Mouse (Mus musculus) right cerebral cortex, postnatal 36 days (tissue): ENCODE data around the gene Ighmbp2.
"Not testable (repeated sequence)": the region's sequence is repeated elsewhere in the genome, so short reads cannot be mapped to it uniquely, and the experiment has no call there.

ENCODE experiments used
- DNase-seq, 2 experiments: peaks; one replicate each; pipeline ENCODE4 v3.0.0; 2022; ENCODE audit warnings: low spot score in 2 of 2, mixed read lengths in 1 of 2

Ighmbp2 gene

DNA sequence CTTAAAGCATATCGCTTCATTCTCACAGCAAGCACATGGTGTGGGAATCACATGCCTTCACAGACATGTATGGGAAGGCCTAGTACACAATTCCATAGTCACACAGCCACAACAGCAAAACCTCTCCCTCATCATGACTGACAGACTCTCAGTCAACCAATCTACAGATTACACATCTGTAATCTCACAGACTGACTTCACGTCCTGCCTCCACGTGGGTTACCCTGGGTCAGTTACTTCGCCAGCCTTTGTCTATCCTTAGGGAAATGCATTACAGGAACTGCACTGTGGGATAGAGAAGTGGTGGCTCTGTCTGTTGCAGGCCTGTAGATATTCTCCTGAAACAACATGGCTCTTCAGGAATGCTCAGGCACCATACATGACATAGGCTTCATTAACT lies 931 bp downstream of the Ighmbp2 start:
- DNase-seq, result no peak

- DNase-seq, result no peak
These were observed 7.0 kb downstream of the Ighmbp2 start for GRCm38 (mm10) chr19:3275744-3276365.

GRCm38 (mm10) chr19:3273331-3273730 lies 9.5 kb downstream of the Ighmbp2 start:
- no peak for DNase-seq

DNA sequence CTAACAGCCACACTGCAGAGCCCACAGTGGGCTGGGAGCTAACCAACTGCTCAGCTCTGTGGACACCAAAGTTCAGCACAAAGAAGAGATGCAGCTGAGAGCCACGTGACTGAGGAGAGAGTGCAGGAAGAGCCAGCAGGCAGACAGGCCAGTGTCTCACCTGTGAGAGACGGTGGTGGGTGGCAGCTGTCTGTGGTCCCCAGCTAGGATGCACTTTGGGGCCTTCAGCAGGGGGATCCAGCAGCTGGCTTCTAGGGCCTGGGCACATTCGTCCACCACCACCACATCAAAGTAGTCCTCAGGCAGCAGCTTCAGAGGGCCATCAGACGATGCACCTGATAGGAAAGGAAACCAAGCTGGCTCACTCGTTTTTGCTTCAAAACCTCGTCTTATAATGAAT lies 11.5 kb downstream of the Ighmbp2 start:
- DNase-seq, result no peak

DNA sequence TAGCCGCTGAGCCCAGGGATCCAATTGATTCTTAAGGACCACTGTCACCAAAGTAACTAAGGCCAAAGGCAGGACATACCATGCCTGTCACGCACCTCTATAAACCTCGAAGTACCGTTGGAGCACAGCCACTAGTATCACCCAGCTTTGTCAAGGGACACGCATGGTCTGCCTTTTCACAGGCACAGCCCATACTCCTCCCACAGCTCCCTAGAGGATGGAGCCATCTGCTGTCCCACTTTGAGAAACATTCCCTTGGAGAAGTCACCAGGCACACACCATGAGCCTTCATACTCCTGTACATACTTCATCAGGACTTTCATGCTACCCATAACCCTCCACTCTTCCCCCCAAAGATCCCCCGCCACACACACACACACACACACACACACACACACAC lies 13.0 kb downstream of the Ighmbp2 start:
- peak in 1 of 2 experiments; percentile 34 for DNase-seq

GRCm38 (mm10) chr19:3269279-3269678 lies 13.5 kb downstream of the Ighmbp2 start:
- DNase-seq, result no peak

- DNase-seq, result peak in 1 of 2 experiments; percentile 0
These were observed 14.4 kb downstream of the Ighmbp2 start for GRCm38 (mm10) chr19:3268218-3268980.

DNA sequence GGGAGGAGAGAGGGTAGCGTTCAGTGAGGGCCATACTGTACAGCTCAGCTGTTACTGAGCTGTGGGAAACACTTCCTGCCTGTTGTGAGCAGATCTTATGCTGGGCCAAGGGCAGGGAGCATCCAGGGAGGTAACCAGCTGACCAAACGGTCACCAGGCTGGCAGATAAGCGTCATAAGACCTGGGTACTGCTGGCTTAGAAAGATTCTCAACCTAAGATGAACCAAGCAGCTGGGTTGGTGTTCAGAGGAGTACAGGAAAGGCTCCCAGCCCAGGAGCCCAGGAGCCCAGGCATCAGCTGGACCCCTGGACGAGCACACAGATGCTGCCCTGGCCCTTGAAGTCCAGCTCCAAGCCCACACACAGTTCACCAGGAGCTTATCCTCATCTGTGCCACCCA lies 15.5 kb downstream of the Ighmbp2 start:
- DNase-seq, result peak in 1 of 2 experiments; percentile 0

DNA sequence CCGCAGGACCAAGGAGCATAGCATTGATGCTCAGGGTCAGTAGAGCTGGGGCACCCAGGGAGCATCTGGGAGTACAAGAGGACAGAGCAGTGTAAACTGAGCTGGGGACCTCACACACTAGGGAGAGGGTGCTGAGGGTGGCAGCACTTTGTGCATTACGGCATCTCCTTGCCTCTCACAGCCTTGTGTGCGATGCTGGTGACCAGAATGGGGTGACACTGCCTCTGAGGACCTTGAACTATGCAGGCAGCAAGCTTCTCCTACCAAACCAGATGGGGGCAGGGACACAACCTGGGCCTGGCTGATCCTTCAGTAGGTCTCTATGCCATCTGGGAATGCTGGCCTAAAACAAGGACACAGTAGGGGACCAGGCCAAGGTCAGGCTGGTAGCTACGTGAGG lies 16.1 kb downstream of the Ighmbp2 start:
- DNase-seq, result peak in 1 of 2 experiments; percentile 0

GRCm38 (mm10) chr19:3266136-3266535 lies 16.7 kb downstream of the Ighmbp2 start:
- DNase-seq, result no peak

- DNase-seq, result no peak
These were observed 17.6 kb downstream of the Ighmbp2 start for GRCm38 (mm10) chr19:3265180-3265579.

DNA sequence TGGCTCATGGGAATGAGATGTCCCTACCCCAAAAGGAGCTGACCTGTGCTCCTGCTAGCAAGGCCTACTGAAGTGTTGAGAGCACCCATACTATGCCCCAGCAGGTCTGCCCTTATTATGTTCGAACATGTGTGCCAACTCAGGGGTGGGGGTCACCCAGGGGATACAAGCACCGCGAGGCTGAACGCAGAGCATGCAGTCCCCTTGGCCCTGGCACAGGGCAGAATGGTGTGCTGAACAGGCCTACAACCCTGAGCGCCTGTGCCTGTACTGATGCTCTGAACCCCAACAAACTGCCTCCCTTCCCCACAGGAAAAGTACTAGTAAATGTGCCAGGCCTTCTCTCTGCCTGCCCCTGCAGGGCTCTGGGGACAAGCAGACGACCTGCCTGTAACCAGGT lies 18.5 kb downstream of the Ighmbp2 start:
- peak in 1 of 2 experiments; percentile 0 for DNase-seq

- DNase-seq, result peak in 1 of 2 experiments; percentile 0
These were observed 20.9 kb downstream of the Ighmbp2 start for GRCm38 (mm10) chr19:3261764-3262525.

DNA sequence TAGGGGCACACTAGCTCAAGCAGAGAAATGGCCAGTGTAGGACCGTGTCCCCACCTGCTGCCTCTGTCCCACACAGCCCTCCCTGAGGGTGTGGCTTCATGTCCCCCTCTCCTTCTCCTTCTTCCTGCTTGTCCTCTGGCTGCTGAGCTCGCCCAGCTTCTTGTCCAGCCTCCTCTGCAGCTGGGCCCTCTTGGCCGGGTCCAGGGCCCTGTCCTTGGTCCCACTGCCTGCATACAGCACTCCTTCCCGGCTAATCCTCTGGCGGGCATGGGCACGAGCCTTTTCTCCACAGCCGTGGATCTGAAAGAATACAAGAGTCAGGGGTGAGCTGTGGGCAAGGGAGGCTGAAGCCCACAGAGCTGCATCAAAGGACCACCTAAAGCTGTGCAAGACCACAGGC lies 21.5 kb downstream of the Ighmbp2 start:
- no peak for DNase-seq

- no peak for DNase-seq
These were observed 22.2 kb downstream of the Ighmbp2 start for GRCm38 (mm10) chr19:3260591-3260990.

GRCm38 (mm10) chr19:3260016-3260415 lies 22.8 kb downstream of the Ighmbp2 start:
- no peak for DNase-seq

DNA sequence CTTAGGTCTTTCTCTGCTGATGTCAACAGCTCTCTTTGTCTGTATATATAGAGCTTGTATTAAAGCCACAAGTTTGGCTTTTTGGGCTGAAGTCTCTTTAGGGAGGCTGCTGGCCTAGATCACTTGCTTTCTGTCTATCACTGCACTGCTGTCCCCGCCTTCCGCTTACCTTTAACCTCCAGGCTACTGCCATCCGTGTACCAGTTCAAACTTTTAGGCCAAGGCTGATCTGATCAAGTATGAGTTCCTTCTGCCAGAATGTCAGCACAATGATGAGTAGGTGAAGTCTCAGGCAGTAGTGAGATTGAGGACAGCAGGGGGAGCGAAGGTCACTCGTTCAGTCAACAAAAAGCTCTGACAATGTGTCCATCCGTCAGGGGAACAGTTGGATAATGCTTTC lies 57.6 kb downstream of the Ighmbp2 start:
- not testable (repeated sequence) for DNase-seq

GRCm38 (mm10) chr19:3214937-3215336 lies 67.9 kb downstream of the Ighmbp2 start:
- not testable (repeated sequence) for DNase-seq
